Mouse (Mus musculus) myocyte (in vitro differentiated cells): ENCODE results near the gene Lrtm2. TPM values are rescaled to one million over a fixed set of nuclear protein-coding genes. Genes with fewer than 3 reads are reported as not detected.
"Not testable (repeated sequence)": the region's sequence is repeated elsewhere in the genome, so short reads cannot be mapped to it uniquely, and the experiment has no call there.

Experiments used
- H3K27me3 ChIP-seq: one replicate; pipeline ENCODE4 v1.6.1; 2011; ENCODE audit not compliant: control insufficient read depth, insufficient read depth, insufficient read length
- H3K36me3 ChIP-seq: one replicate; pipeline ENCODE4 v1.6.1; 2011; ENCODE audit not compliant: control insufficient read depth, insufficient read depth
- H3K4me2 ChIP-seq: one replicate; pipeline ENCODE4 v1.6.1; 2011; ENCODE audit warnings: low read depth, control low read depth
- H3K4me3 ChIP-seq: one replicate; pipeline ENCODE4 v1.5.1; 2011; ENCODE audit warnings: mild to moderate bottlenecking, control low read depth, moderate library complexity
- H3K79me2 ChIP-seq: one replicate; pipeline ENCODE4 v1.6.1; 2011; ENCODE audit not compliant: control insufficient read depth, insufficient read depth
- H3ac ChIP-seq: one replicate; pipeline ENCODE4 v1.6.1; 2011; ENCODE audit not compliant: control insufficient read depth, insufficient read length
- CEBPB ChIP-seq: IDR thresholded peaks from 2 replicates; pipeline ENCODE4 v1.6.1; 2011; ENCODE audit warnings: mild to moderate bottlenecking, moderate library complexity; ENCODE audit not compliant: poor library complexity, insufficient read depth, severe bottlenecking
- E2F4 ChIP-seq: IDR thresholded peaks from one replicate; pipeline ENCODE4 v1.6.1; 2011; ENCODE audit warnings: mild to moderate bottlenecking, control low read depth, moderate library complexity; ENCODE audit not compliant: insufficient read depth
- MAX ChIP-seq: IDR thresholded peaks from one replicate; pipeline ENCODE4 v1.6.1; 2011; ENCODE audit warnings: low read depth, mild to moderate bottlenecking, control low read depth
- MYOD1 ChIP-seq, 3 experiments: IDR thresholded peaks; one replicate each; pipeline ENCODE4 v1.6.1; 2011; ENCODE audit warnings: control low read depth in 2 of 3, low read depth in 2 of 3, mild to moderate bottlenecking in 2 of 3, moderate library complexity in 1 of 3; ENCODE audit not compliant: insufficient read length in 2 of 3, control insufficient read depth in 1 of 3
- MYOG ChIP-seq, 3 experiments: IDR thresholded peaks; one replicate each; pipeline ENCODE4 v1.6.1; 2011; ENCODE audit warnings: control low read depth in 2 of 3, low read depth in 2 of 3, mild to moderate bottlenecking in 2 of 3; ENCODE audit not compliant: insufficient read length in 2 of 3, control insufficient read depth in 1 of 3, insufficient read depth in 1 of 3
- POLR2A ChIP-seq: IDR thresholded peaks from one replicate; pipeline ENCODE4 v1.6.1; 2011; ENCODE audit warnings: low read depth, mild to moderate bottlenecking, control low read depth, moderate library complexity; ENCODE audit not compliant: insufficient read length
- POLR2AphosphoS2 ChIP-seq: IDR thresholded peaks from one replicate; pipeline ENCODE4 v1.6.1; 2011; ENCODE audit warnings: low read depth, control low read depth; ENCODE audit not compliant: insufficient read length
- REST ChIP-seq: IDR thresholded peaks from one replicate; pipeline ENCODE4 v1.6.1; 2011; ENCODE audit warnings: mild to moderate bottlenecking, control low read depth, moderate library complexity; ENCODE audit not compliant: insufficient read depth, insufficient read length
- SRF ChIP-seq: IDR thresholded peaks from one replicate; pipeline ENCODE4 v1.6.1; 2011; ENCODE audit warnings: low read depth; ENCODE audit not compliant: control insufficient read depth, insufficient read length
- TCF12 ChIP-seq: IDR thresholded peaks from one replicate; pipeline ENCODE4 v1.6.1; 2011; ENCODE audit warnings: mild to moderate bottlenecking, control low read depth; ENCODE audit not compliant: poor library complexity, insufficient read depth, severe bottlenecking
- TCF3 ChIP-seq: IDR thresholded peaks from one replicate; pipeline ENCODE4 v1.6.1; 2011; ENCODE audit warnings: low read depth, control low read depth; ENCODE audit not compliant: insufficient read length
- USF1 ChIP-seq: IDR thresholded peaks from one replicate; pipeline ENCODE4 v1.6.1; 2011; ENCODE audit warnings: low read depth, mild to moderate bottlenecking, control low read depth, moderate library complexity
- polyA plus RNA-seq: library from polyadenylated mRNA; unstranded; fragments of >200 nt; fragmentation: generic; extraction: Trizol; gene quantifications from one replicate; pipeline ENCODE4 v1.2.1, GENCODE M21; 2012; ENCODE audit warnings: missing spikeins

Lrtm2 gene
- polyA plus RNA-seq, 1 experiment = 0.06 TPM

DNA sequence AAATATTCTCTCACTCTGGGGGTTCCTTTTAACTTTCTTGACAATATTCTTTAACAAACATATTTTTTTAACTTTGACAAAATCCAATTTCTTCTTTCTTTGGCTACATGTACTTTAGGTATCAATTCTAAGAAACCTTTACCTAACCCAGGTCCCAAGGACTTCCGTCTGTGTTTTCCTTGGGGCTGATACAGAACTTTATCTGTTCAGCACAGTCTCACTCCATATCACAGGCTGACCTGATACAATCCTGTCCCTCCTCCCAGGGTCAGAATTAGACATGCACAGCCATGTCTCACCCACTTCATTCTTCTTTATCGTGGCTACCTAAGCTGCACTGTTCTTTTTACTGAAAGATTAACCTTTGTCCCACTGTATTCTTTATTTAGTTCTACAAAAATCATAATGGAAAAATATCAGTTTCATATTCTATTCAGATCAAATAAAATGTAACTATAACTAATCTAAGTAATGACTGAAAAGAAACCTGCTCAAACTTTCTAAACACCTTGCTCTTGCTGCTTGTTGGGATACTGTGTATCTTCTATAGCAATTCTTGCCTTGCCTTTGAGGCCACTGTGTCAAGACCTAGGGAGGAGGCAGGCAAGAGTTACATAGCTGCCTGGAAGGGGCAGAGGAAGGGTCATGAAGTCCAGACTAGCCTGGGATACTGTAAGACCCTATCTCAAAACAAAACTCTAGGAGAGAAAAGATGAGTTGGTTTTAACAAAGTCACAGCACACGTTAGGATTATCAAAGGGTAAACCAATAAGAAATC, 30.5 kb upstream of the Lrtm2 start:
- H3K36me3 ChIP-seq = peaks cover 31% of the 10 kb centered on the region
- no peak overlapping the region for H3K4me3 ChIP-seq
- H3K79me2 ChIP-seq = no peaks in the 10 kb centered on the region
- H3K4me2 ChIP-seq = no peak overlapping the region
- H3ac ChIP-seq = no peak overlapping the region
- no peaks in the 10 kb centered on the region for H3K27me3 ChIP-seq
- TF ChIP-seq CEBPB = no peak
- no peak for TF ChIP-seq USF1
- no peak for TF ChIP-seq MYOD1 (IDR thresholded peaks at IDR 0.05; ENCODE audit: control insufficient read depth in 1 of 3, insufficient read length in 2 of 3, low read depth in 2 of 3)
- TF ChIP-seq POLR2AphosphoS2 = no peak
- no peak for TF ChIP-seq REST
- TF ChIP-seq MAX = no peak
- TF ChIP-seq TCF3 = no peak

GRCm38 (mm10) chr6:119360250-119360649, 29.7 kb upstream of the Lrtm2 start:
- not testable (repeated sequence) for H3K4me2 ChIP-seq, H3K27me3 ChIP-seq, H3ac ChIP-seq, H3K79me2 ChIP-seq, H3K4me3 ChIP-seq
- peaks cover 34% of the 10 kb centered on the region for H3K36me3 ChIP-seq

GRCm38 (mm10) chr6:119358020-119358571, 27.5 kb upstream of the Lrtm2 start:
- H3K4me2 ChIP-seq = no peak overlapping the region
- no peaks in the 10 kb centered on the region for H3K79me2 ChIP-seq
- H3K27me3 ChIP-seq = no peaks in the 10 kb centered on the region
- TF ChIP-seq TCF12 = no peak
- no peak for TF ChIP-seq POLR2A
- TF ChIP-seq TCF3 = no peak
- TF ChIP-seq E2F4 = no peak
- TF ChIP-seq REST = no peak
- TF ChIP-seq SRF = no peak
- no peak for TF ChIP-seq POLR2AphosphoS2
- no peak for TF ChIP-seq MYOD1 (IDR thresholded peaks at IDR 0.05; ENCODE audit: control insufficient read depth in 1 of 3, insufficient read length in 2 of 3, low read depth in 2 of 3)
- no peak for TF ChIP-seq CEBPB
- TF ChIP-seq MAX = no peak
- TF ChIP-seq USF1 = no peak
- no peak for TF ChIP-seq MYOG (IDR thresholded peaks at IDR 0.05; ENCODE audit: control insufficient read depth in 1 of 3, insufficient read depth in 1 of 3, insufficient read length in 2 of 3, low read depth in 2 of 3)
- no peak overlapping the region for H3K4me3 ChIP-seq
- no peak overlapping the region for H3ac ChIP-seq
- peaks cover 37% of the 10 kb centered on the region for H3K36me3 ChIP-seq

DNA sequence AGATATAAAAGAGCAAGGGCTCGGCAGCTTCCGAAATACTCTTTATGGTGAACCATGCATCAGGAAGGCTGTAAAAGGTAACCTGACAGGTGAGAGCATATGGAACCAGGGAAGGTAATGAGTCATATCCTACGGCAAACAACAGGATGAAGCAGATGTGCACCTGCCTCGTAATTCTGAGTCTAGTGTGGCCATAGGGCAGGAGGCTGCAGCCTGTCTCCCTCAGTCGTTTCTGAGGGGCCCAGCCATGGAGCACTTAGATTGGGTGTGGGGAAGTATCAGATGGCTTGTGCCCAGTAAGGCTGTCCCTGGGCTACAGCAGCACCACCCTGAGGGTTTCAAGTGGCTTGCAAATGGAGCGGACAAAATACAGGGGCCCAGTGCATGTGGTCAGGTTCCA, 21.9 kb upstream of the Lrtm2 start:
- TF ChIP-seq TCF3 = no peak
- no peak for TF ChIP-seq REST
- no peak for TF ChIP-seq MAX
- no peak for TF ChIP-seq POLR2AphosphoS2
- TF ChIP-seq MYOG (IDR thresholded peaks at IDR 0.05; ENCODE audit: control insufficient read depth in 1 of 3, insufficient read depth in 1 of 3, insufficient read length in 2 of 3, low read depth in 2 of 3) = no peak
- no peak for TF ChIP-seq CEBPB
- no peak for TF ChIP-seq USF1
- TF ChIP-seq SRF = no peak
- TF ChIP-seq MYOD1 (IDR thresholded peaks at IDR 0.05; ENCODE audit: control insufficient read depth in 1 of 3, insufficient read length in 2 of 3, low read depth in 2 of 3) = no peak
- no peak for TF ChIP-seq POLR2A
- TF ChIP-seq TCF12 = no peak
- TF ChIP-seq E2F4 = no peak
- no peak overlapping the region for H3ac ChIP-seq
- H3K4me2 ChIP-seq = no peak overlapping the region
- no peaks in the 10 kb centered on the region for H3K79me2 ChIP-seq
- H3K36me3 ChIP-seq = peaks cover 16% of the 10 kb centered on the region
- H3K4me3 ChIP-seq = no peak overlapping the region
- peaks cover 3% of the 10 kb centered on the region for H3K27me3 ChIP-seq

DNA sequence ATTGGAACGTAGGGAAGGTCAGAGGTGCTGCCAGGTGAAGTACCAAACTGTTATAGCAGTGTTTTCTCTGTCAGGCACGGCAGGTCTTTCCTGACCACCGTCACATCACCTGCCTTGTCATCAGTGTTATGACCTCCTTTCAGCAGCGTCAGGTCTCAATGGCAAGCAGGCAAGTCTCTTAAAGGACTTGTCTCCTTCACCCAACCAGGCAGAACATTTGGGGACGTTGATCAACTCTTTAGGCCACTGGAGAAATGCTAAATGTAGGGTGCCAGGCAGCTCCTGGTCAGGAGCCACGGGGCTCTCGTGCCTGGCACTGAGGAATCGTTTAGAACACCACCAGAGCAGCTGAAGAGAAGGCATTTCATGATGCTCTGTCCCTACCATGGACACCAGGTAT, 21.1 kb upstream of the Lrtm2 start:
- H3K4me2 ChIP-seq = no peak overlapping the region
- H3ac ChIP-seq = no peak overlapping the region
- no peak overlapping the region for H3K4me3 ChIP-seq
- peaks cover 9% of the 10 kb centered on the region for H3K27me3 ChIP-seq
- TF ChIP-seq MYOD1 (IDR thresholded peaks at IDR 0.05; ENCODE audit: control insufficient read depth in 1 of 3, insufficient read length in 2 of 3, low read depth in 2 of 3) (no peak), TCF12 (no peak), POLR2A (no peak), E2F4 (no peak), SRF (no peak), REST (no peak), POLR2AphosphoS2 (no peak), MYOG (IDR thresholded peaks at IDR 0.05; ENCODE audit: control insufficient read depth in 1 of 3, insufficient read depth in 1 of 3, insufficient read length in 2 of 3, low read depth in 2 of 3) (no peak), USF1 (no peak)
- H3K36me3 ChIP-seq = peaks cover 16% of the 10 kb centered on the region
- no peaks in the 10 kb centered on the region for H3K79me2 ChIP-seq
